Mouse (Mus musculus) heart, embryonic 12.5 days (tissue): ENCODE measurements around the gene Copg2. TPM values are rescaled to one million over a fixed set of nuclear protein-coding genes. Genes with fewer than 3 reads are reported as not detected.

Experiments
- ATAC-seq: fragments of 200-750 bp; cut with Nextera tagmentation; 2 replicates; pipeline ENCODE4 v1.8.0; 2017; ENCODE audit warnings: moderate TSS enrichment, moderate library complexity; ENCODE audit not compliant: insufficient number of reproducible peaks, low FRiP score
- H3K27ac ChIP-seq: fragments of 300-500 bp; sonication (generic); 2 replicates; pipeline ENCODE4 v1.5.1; 2016; ENCODE audit warnings: mild to moderate bottlenecking, moderate library complexity; ENCODE audit not compliant: poor library complexity, severe bottlenecking
- H3K27me3 ChIP-seq: fragments of 300-500 bp; sonication (generic); replicated peaks from 2 replicates; pipeline ENCODE4 v1.6.1; 2016; ENCODE audit warnings: mild to moderate bottlenecking, moderate library complexity
- H3K36me3 ChIP-seq: fragments of 300-500 bp; sonication (generic); 2 replicates; pipeline ENCODE4 v1.6.1; 2016; ENCODE audit warnings: mild to moderate bottlenecking, moderate library complexity
- H3K4me1 ChIP-seq: fragments of 300-500 bp; sonication (generic); replicated peaks from 2 replicates; pipeline ENCODE4 v1.6.1; 2016; ENCODE audit warnings: mild to moderate bottlenecking
- H3K4me2 ChIP-seq: fragments of 300-500 bp; sonication (generic); 2 replicates; pipeline ENCODE4 v1.6.1; 2016; ENCODE audit warnings: mild to moderate bottlenecking, moderate library complexity
- H3K4me3 ChIP-seq: fragments of 300-500 bp; sonication (generic); 2 replicates; pipeline ENCODE4 v1.5.1; 2016; ENCODE audit warnings: mild to moderate bottlenecking
- H3K9ac ChIP-seq: fragments of 300-500 bp; sonication (generic); 2 replicates; pipeline ENCODE4 v1.6.1; 2016; ENCODE audit warnings: mild to moderate bottlenecking, moderate library complexity
- H3K9me3 ChIP-seq: fragments of 300-500 bp; sonication (generic); replicated peaks from 2 replicates; pipeline ENCODE4 v1.6.1; 2016; ENCODE audit warnings: mild to moderate bottlenecking, moderate library complexity
- WGBS: fragments of 180-500 bp; shearing (Covaris S2); methylation state at CpG from one replicate; pipeline ENCODE4 v1.1.7; 2016; 5-methylcytosine and 5-hydroxymethylcytosine counted together
- polyA plus RNA-seq: library from polyadenylated mRNA; unstranded; fragments of >200 nt; fragmentation: Nextera tagmentation; extraction: Ambion mirVana; gene quantifications from 2 replicates; pipeline ENCODE4 v1.2.1, GENCODE M21; 2016

Copg2 gene
- polyA plus RNA-seq, 1 experiment from 2014 or later, result 29.7 TPM

GRCm38 (mm10) chr6:30732571-30733130 lies 163.9 kb downstream of the Copg2 start:
- Histone ChIP-seq H3K4me1 (peaks cover 16% of the 10 kb centered on the region), H3K36me3 (no peaks in the 10 kb centered on the region), H3K9ac (no peak overlapping the region), H3K4me2 (no peak overlapping the region), H3K27me3 (no peaks in the 10 kb centered on the region), H3K4me3 (no peak overlapping the region), H3K9me3 (peaks cover 32% of the 10 kb centered on the region), H3K27ac (no peak overlapping the region)
- 48% methylated on average over 18 of the region's 18 CpGs for WGBS
- ATAC-seq, result no peak

GRCm38 (mm10) chr6:30730301-30730971 lies 166.2 kb downstream of the Copg2 start:
- ATAC-seq, result no peak

DNA sequence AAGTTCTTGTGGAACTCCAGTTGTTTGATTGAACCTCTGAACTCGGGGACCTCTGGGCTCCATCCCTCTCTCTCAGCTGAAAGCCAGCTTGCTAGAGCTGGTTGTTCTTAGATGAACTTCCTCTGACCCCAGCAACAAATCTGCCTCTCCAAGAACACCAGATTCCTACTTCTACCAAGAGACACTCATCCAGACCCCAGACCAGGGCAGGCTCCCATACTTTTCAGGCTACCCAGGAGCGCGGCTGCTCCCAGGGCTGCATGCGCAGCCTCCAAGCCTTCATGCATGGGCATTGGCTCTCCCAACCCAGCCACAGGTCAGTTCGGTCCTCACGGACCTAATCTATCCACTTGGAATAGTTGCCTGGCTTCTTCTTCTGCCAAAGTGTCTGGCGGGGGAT lies 173.3 kb downstream of the Copg2 start, which contains the start of gene Mest:
Gene Mest, plus strand, starts transcription at position 217 of the 400 bp plus-strand sequence.
- Histone ChIP-seq H3K4me1 (peaks cover 13% of the 10 kb centered on the region), H3K27ac (no peak within 1 kb of the TSS)
- WGBS, result 41% methylated on average over 7 of the region's 7 CpGs

More at GRCm38 (mm10) chr6:30730301-30730971, 166.2 kb downstream of the Copg2 start:
- H3K9me3 ChIP-seq, result peaks cover 11% of the 10 kb centered on the region
- no peak overlapping the region for H3K4me2 ChIP-seq
- 59% methylated on average over 12 of the region's 12 CpGs for WGBS
- H3K27me3 ChIP-seq, result no peaks in the 10 kb centered on the region
- H3K27ac ChIP-seq, result no peak overlapping the region
- H3K4me1 ChIP-seq, result peaks cover 16% of the 10 kb centered on the region
- H3K36me3 ChIP-seq, result no peaks in the 10 kb centered on the region
- no peak overlapping the region for H3K4me3 ChIP-seq
- H3K9ac ChIP-seq, result no peak overlapping the region

GRCm38 (mm10) chr6:30722385-30723164 lies 174.0 kb downstream of the Copg2 start:
- Histone ChIP-seq H3K27ac (no peak overlapping the region), H3K9ac (no peak overlapping the region), H3K4me1 (peaks cover 13% of the 10 kb centered on the region), H3K36me3 (no peaks in the 10 kb centered on the region), H3K4me3 (no peak overlapping the region), H3K9me3 (no peaks in the 10 kb centered on the region), H3K4me2 (no peak overlapping the region), H3K27me3 (no peaks in the 10 kb centered on the region)
- no peak for ATAC-seq
- WGBS, result 75% methylated on average over 4 of the region's 4 CpGs

More for the DNA sequence above, 173.3 kb downstream of the Copg2 start, which contains the start of gene Mest:
- no peak for ATAC-seq
- Histone ChIP-seq H3K27me3 (no peaks in the 10 kb centered on the region), H3K9me3 (no peaks in the 10 kb centered on the region), H3K36me3 (no peaks in the 10 kb centered on the region), H3K4me2 (no peak within 1 kb of the TSS), H3K4me3 (no peak within 1 kb of the TSS), H3K9ac (no peak within 1 kb of the TSS)

DNA sequence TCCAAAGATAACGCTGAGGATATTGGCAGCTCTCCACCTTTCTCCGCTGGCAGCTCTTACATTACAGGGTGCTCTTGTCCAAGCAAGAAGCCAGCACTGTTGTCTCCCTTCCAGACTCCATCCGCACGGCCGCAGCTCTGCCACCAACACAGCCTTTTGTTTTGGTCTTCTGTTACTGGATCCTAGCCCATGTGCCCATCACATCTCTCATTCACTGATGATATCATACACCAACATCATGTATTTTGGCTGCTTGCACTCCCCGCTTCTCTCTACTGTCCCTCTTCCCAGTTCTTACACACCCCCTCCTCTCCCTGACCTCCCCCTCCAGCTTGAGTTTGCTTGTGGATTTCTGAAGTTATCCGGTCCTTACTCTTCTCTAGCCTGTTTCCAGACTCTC lies 179.8 kb downstream of the Copg2 start:
- Histone ChIP-seq H3K9me3 (no peaks in the 10 kb centered on the region), H3K36me3 (no peaks in the 10 kb centered on the region), H3K4me1 (0 out of 2 replicates have a peak, but pooled peaks cover 13% of the 10 kb centered on the region), H3K27me3 (no peaks in the 10 kb centered on the region), H3K4me2 (no peak overlapping the region), H3K4me3 (no peak overlapping the region), H3K9ac (no peak overlapping the region), H3K27ac (no peak overlapping the region)
- WGBS, result 78% methylated on average over 7 of the region's 7 CpGs
- no peak for ATAC-seq

GRCm38 (mm10) chr6:30714891-30715471 lies 181.6 kb downstream of the Copg2 start:
- no peaks in the 10 kb centered on the region for H3K9me3 ChIP-seq
- no peak overlapping the region for H3K9ac ChIP-seq
- no peak overlapping the region for H3K4me3 ChIP-seq
- H3K4me1 ChIP-seq, result peaks cover 11% of the 10 kb centered on the region
- no peaks in the 10 kb centered on the region for H3K36me3 ChIP-seq
- no peak overlapping the region for H3K4me2 ChIP-seq
- no peak for ATAC-seq
- WGBS, result 80% methylated on average over 5 of the region's 5 CpGs
- H3K27ac ChIP-seq, result no peak overlapping the region
- H3K27me3 ChIP-seq, result no peaks in the 10 kb centered on the region

DNA sequence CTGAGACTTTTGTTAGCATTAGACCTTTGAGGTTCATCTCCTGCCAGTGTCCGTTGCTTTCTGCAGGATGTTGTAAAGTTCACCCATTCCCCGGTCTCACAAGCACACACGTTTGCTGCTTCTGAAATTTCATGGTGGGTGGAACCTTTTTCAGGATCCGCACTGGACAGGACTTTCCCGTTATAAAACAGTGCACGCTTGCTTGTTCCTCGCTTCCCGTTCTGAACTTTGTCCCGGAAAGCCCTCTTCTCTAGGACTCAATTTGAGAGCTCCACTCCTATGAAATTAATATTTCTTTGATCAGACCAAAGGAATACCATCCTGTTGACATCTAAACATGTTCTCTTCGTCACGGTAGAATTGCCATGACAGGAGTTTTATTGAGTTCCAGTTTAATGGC lies 182.7 kb downstream of the Copg2 start:
- Histone ChIP-seq H3K27me3 (no peaks in the 10 kb centered on the region), H3K36me3 (no peaks in the 10 kb centered on the region), H3K27ac (no peak overlapping the region), H3K4me1 (peaks cover 11% of the 10 kb centered on the region), H3K9ac (no peak overlapping the region), H3K4me2 (no peak overlapping the region), H3K4me3 (no peak overlapping the region), H3K9me3 (no peaks in the 10 kb centered on the region)
- 86% methylated on average over 11 of the region's 11 CpGs for WGBS
- ATAC-seq, result no peak

DNA sequence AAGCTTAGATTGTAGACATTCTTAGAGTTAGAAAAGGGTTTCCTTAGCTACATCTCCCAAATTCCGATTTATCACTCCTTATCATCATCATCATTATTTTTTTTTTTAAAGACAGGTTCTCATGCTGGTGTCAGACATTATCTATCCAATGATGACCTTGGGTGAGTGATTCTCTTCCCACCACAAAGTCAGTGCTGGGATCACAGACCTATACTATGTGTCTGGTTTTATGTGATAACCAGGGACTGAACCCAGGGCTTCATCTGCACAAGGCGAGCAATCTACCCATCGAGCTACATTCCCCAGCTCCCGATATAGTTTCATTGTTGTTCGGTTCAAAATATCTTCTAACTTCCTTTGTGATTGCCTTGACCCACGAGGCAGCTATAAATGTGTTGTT lies 183.1 kb downstream of the Copg2 start:
- Histone ChIP-seq H3K27me3 (no peaks in the 10 kb centered on the region), H3K9me3 (no peaks in the 10 kb centered on the region), H3K4me3 (no peak overlapping the region), H3K4me2 (no peak overlapping the region), H3K4me1 (peaks cover 11% of the 10 kb centered on the region), H3K27ac (no peak overlapping the region), H3K9ac (no peak overlapping the region), H3K36me3 (no peaks in the 10 kb centered on the region)
- ATAC-seq, result no peak
- 68% methylated on average over 6 of the region's 6 CpGs for WGBS

DNA sequence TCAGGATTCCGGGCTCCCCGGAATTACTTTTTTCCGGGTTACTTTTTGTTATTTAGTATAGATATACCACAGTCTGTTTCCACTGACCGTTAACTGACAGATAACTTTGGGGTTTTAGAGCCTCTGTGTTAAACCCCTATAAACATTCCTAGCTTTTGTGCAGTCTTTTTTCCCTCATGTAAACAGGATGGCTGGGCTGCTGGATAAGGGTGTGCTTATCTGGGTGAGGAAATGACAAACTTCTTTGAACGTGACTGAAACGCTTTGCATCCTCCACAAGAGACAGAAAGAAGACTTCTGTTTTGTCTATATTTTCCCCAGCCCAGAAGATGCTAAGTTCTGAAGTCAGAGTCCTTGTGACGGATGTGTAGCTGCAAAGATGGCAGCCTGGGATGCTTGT lies 184.1 kb downstream of the Copg2 start:
- no peak overlapping the region for H3K4me3 ChIP-seq
- no peaks in the 10 kb centered on the region for H3K9me3 ChIP-seq
- H3K27me3 ChIP-seq, result no peaks in the 10 kb centered on the region
- no peak overlapping the region for H3K9ac ChIP-seq
- no peak overlapping the region for H3K4me2 ChIP-seq
- peak; percentile 75; the same call in 1 of the 2 replicates for ATAC-seq
- peak overlapping the region; percentile 60 for H3K27ac ChIP-seq
- H3K36me3 ChIP-seq, result no peaks in the 10 kb centered on the region
- 45% methylated on average over 7 of the region's 7 CpGs for WGBS
- H3K4me1 ChIP-seq, result peaks cover 11% of the 10 kb centered on the region

- H3K36me3 ChIP-seq, result no peaks in the 10 kb centered on the region
- no peaks in the 10 kb centered on the region for H3K9me3 ChIP-seq
- no peak for ATAC-seq
- no peak overlapping the region for H3K4me3 ChIP-seq
- H3K4me1 ChIP-seq, result peaks cover 9% of the 10 kb centered on the region
- no peak overlapping the region for H3K9ac ChIP-seq
- no peak overlapping the region for H3K27ac ChIP-seq
- no peaks in the 10 kb centered on the region for H3K27me3 ChIP-seq
- 29% methylated on average over 10 of the region's 10 CpGs for WGBS
- no peak overlapping the region for H3K4me2 ChIP-seq
Observed at GRCm38 (mm10) chr6:30711365-30711763, 185.2 kb downstream of the Copg2 start.
